Mouse (Mus musculus) lung, adult 2 months (tissue): ENCODE measurements around the gene Apoa1.

Experiments used
- CTCF ChIP-seq: fragments of 200-500 bp; IDR thresholded peaks from 2 replicates; pipeline ENCODE4 v1.5.1; 2011; ENCODE audit warnings: mild to moderate bottlenecking, low read length, control low read depth; ENCODE audit not compliant: insufficient read depth
- POLR2A ChIP-seq: fragments of 200-500 bp; IDR thresholded peaks from 2 replicates; pipeline ENCODE4 v1.6.1; 2011; ENCODE audit warnings: low read depth, mild to moderate bottlenecking, control low read depth, low read length, borderline replicate concordance; ENCODE audit errors: extremely low read depth

- TF ChIP-seq CTCF (no peak), POLR2A (no peak)
These were observed 1.2 kb upstream of the Apoa1 start for GRCm38 (mm10) chr9:46227064-46227614.
